Mouse (Mus musculus): ENCODE measurements at regions not wholly inside any gene's neighbourhood (a gene's known extent, or its start where the extent isn't known, plus 50 kb on each side); places are given as distances from the start of the nearest gene placed in this dataset.
A peak's percentile ranks its signal among the peaks of the same experiment; 100 is the strongest.

GRCm38 (mm10) chr9:43387397-43387796 is 76.7 kb downstream of the Trim29 start:
- DNase-seq (ENCODE audit: low read depth, low spot score), result no peak

- peak; percentile 33 for DNase-seq (ENCODE audit: low read depth, low spot score)
Measured at GRCm38 (mm10) chr9:43389491-43390083, 78.9 kb downstream of the Trim29 start.

DNA sequence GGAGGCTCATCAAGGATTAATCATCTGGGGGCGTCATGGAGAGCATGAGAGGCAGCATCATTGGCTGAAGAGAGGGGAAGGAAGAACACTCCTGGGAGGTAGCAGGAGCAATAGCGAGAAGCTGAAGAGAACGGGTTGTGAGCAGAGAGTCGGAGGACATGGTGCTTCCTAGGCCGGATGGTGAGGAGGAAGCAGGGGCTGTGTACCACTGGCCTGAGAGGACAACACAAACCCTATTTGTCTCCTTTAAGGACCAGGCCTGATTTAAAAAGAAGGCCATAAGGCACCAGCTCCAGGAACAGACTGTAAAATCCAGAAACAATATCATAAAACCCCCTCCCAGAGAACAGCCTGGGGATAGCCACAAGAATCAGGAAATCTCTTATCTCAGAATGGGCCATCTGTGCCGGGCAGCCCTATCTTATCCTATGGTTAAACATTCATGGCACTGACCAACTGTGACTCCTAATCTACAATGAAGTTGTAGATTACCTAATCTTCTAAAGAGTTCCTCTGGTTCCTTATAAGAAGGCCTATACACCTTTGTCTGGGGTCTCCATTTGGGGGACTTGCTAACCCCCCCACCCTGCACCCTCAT is 81.9 kb downstream of the Trim29 start:
- DNase-seq (ENCODE audit: low read depth, low spot score), result no peak

DNA sequence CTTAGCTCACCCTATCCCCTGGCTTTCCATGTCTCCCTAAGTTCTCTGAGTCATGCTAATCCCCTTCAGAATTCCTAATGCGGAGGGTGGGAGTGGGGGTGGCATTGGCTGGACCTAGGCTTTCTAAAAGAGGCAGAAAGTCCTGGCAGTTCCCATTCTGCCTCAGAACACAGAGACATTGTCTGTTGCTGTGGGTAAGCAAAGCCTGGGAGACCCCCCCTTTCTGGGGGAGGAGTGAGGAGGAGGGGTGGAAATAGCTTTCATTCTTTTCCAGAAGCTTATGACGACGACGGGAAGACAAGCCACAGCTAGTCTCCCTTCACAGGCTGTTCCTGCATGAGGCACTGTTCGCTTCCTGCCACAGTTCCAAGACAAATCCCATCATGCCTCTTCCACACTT is 83.6 kb downstream of the Trim29 start:
- no peak for DNase-seq (ENCODE audit: low read depth, low spot score)

GRCm38 (mm10) chr9:43395209-43395608 is 84.6 kb downstream of the Trim29 start:
- peak; percentile 19 for DNase-seq (ENCODE audit: low read depth, low spot score)

DNA sequence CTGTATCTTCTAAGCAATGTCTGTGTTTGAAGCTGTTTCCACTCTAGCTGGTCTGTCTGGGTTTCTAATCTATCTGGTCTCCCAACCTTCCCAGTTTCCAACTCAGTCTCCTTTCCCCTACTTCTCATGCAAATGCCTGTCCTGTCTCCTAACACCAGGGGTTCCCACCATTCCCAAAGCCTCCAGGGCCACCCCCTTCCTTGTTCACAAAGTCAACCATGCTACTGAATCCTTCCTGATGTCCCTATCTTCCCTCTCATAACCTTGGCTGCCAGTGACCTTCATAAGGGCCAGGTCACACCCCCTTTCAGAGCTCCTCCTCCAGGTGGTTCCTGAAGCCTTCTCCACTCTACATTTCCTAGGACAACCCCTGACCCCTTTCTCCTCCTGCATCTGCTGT is 85.9 kb downstream of the Trim29 start:
- peak; percentile 74 for DNase-seq (ENCODE audit: low read depth, low spot score)

DNA sequence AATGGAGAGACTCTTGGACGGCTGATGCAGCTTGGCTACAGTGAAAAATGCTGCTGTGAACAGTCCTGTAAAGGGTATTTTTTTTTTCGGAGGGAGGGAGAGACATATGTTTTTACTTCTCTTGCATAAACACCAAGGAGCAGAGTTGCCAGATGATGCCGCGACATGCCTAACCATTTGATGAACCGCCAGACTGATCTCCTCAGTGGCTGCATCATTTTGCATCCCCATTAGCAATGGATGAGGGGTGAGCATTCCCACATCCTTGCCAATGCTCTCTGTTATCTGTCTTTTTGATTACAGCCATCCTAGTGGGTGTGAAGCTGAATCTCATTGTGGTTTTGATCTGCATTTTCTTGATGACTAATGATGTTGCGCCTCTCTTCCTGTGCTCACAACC is 97.8 kb downstream of the Trim29 start:
- DNase-seq (ENCODE audit: low read depth, low spot score), result no peak

DNA sequence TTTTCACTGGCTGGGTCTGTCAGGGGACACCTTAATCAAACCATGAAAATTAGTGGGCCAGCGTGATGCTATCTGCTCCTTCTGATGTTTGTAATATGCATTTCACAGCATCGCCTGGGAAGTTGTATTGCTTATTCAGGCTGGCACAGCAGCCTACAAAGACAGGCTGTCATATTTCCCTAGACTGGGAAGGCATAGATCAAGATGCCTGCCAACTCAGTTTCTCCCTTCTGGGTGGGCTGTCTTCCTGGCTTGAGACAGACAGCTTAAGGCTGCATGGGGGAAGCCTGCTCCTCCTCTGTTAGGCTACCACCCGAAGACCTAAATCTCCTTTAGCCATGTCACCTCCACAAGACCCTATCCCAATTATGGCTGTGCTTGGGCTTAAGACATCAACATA is 101.8 kb downstream of the Trim29 start:
- no peak for DNase-seq (ENCODE audit: low read depth, low spot score)

DNA sequence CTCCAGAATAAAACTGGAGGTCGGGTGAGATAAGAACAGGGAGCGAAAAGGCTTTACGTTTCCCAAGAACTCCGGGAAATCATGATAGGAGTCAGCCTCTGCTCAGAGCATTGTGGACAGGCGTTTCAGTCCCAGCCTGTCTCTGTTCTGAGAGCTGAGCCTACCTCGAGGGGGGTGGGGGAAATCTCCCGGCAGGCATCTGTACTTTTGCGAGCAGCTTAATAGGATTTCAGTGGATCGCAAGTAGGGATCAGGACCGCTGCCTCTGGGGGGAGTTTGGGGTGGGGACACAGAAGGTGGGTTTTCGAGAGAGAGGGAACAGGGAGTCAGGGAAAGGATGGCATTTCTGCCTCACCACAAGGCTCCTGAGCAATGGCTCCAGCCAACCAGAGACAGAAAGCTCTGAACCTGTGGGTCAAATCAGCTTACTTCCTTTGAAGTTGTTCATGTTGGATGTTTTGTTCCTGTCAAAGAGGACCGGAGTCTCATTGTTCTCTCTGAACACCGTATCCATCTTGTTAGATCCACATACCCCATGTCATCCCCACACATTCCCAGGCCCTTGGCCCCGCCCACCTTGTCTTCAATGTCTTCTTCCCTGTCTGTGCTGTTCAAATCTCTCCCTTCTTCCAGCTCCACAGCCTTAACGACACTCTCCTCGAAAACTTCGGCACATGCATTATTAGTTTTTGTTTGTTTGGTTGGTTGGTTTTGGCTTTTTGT is 109.5 kb downstream of the Trim29 start:
- DNase-seq (ENCODE audit: low read depth, low spot score), result peak; percentile 25

DNA sequence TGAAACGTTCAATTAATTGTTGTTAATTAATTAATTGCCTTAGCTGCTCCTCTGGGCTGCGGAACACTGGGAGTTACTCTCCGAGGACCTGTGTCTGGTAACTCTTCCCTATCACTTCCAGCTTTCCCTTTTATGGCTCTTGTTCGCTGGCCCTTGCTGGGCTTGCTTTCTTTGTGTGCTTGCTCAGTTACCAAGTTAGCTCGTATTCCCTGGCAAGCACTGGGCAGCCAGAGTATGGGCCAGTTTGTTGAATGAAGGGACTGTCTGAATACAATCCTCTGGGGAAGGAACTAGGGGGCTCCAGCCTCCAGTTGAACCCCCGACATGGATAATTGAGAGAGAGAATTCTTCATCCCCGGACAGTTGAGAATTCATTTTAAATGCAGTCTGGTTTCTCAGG is 116.4 kb downstream of the Trim29 start:
- no peak for DNase-seq (ENCODE audit: low read depth, low spot score)

GRCm38 (mm10) chr9:43433953-43434352 is 123.3 kb downstream of the Trim29 start:
- DNase-seq (ENCODE audit: low read depth, low spot score), result no peak

GRCm38 (mm10) chr9:43438476-43438875 is 127.8 kb downstream of the Trim29 start:
- DNase-seq (ENCODE audit: low read depth, low spot score), result no peak

- no peak for DNase-seq (ENCODE audit: low read depth, low spot score)
Measured at GRCm38 (mm10) chr9:43440959-43441510, 130.4 kb downstream of the Trim29 start.

GRCm38 (mm10) chr9:43445491-43445890 is 134.8 kb downstream of the Trim29 start:
- no peak for DNase-seq (ENCODE audit: low read depth, low spot score)

DNA sequence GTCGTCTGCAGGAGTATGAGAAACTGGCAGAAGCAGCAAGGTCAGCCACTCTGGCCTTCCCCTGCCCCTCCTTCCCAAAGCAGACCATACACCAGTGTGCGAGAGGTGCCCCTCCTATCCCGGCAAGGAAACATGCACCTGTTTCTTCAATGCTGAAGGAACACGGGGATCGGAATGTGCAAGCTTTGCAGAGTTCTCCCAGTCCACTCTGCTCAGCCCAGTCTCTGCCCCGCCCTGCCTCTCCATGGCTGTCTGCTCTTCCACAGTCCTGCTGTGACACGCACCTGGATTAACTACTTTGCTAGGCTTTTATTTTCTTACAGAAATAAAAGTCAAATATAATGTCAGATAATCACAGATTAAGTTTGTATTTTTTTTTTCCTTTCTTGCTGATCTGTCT is 136.7 kb downstream of the Trim29 start:
- DNase-seq (ENCODE audit: low read depth, low spot score), result peak; percentile 45

- no peak for DNase-seq (ENCODE audit: low read depth, low spot score)
Measured at GRCm38 (mm10) chr9:43448981-43449380, 138.3 kb downstream of the Trim29 start.

GRCm38 (mm10) chr9:43453953-43454582 is 143.4 kb downstream of the Trim29 start:
- DNase-seq (ENCODE audit: low read depth, low spot score), result peak; percentile 81

GRCm38 (mm10) chr9:43457736-43458135 is 147.1 kb downstream of the Trim29 start:
- DNase-seq (ENCODE audit: low read depth, low spot score), result no peak

DNA sequence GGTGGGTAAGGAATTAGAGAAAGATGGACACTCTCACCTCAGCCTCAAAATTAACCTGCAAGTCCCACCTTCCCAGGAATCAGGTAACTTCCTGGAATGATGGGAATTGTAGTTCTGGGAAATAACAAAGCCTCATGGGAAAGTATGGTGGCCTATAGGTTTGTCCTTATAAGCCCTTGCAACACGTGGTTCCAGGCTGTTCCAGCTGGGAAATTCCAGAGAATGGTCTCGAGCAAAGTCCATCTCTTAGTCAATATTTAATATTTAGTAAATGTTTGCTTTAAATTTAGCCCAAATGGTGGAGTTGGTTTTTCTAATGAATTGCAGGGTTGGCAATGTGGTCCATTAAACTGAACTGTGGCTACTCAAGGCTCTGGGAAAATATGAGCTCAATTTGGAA is 150.5 kb downstream of the Trim29 start:
- no peak for DNase-seq (ENCODE audit: low read depth, low spot score)

DNA sequence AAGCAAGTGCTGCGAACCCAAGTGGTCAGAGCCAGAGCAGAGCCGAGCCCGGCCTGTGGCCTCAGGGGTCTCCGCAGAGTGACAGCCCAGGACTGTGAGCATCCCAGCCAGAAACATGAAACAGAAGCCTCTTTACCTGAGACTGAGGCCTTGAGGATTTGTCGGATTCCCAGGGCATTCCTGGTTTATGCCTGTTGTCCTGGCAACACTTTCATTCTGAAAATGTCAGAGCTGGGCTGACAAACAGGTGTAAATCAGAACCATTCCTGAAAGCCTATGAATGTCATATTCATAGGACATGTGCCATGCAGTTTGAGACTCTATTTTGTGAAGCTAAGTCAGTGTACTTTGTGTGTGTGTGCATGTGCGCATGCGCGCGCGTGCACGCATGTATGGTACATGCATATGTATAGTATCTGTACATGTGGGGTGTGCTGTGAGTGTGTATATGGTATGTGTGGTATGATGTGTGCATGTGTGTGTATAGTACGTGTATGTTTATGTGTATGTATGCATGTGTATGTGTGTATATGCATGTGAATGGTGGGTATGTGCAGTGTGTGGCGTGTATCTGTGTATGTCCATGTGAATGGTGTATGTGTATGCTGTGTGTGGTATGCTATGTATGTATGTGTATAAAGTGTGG is 152.9 kb downstream of the Trim29 start:
- no peak for DNase-seq (ENCODE audit: low read depth, low spot score)

GRCm38 (mm10) chr9:43465129-43465528 is 154.5 kb downstream of the Trim29 start:
- DNase-seq (ENCODE audit: low read depth, low spot score), result no peak

Measured in ZHBTc4 (cell line).